Mouse (Mus musculus): ENCODE measurements at regions not wholly inside any gene's neighbourhood (a gene's known extent, or its start where the extent isn't known, plus 50 kb on each side); places are given as distances from the start of the nearest gene placed in this dataset.

DNA sequence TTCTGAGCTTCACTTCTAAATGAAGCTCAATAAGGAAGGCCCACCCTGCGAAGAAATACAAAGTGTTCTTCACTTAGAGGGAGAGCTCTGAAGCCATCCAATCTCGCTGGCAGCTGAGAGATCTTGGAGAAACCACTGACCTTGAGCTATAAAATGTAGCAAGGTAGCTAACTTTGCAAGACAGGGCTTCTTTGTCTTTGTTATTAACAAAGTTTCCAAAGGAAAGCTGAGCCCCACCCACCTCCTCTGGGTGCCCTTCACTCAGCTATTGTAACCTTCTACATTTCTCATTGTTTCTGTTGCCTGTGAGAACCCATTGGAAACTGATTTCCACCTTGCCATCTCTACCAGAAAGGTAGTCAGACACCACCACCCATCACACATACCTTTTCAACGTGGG is 57.2 kb upstream of the Usp9x start:
- H3K27me3 ChIP-seq = no peaks in the 10 kb centered on the region
- H3K4me3 ChIP-seq = no peak overlapping the region
- H3K4me2 ChIP-seq = no peak overlapping the region
- H3K9ac ChIP-seq = no peak overlapping the region
- no peak overlapping the region for H3K27ac ChIP-seq
- no peaks in the 10 kb centered on the region for H3K36me3 ChIP-seq (ENCODE audit: poor library complexity, severe bottlenecking)
- WGBS = 70% methylated on average over 3 of the region's 3 CpGs
- H3K9me3 ChIP-seq (replicated peaks) = no peaks in the 10 kb centered on the region
- no peak for ATAC-seq
- H3K4me1 ChIP-seq = no peaks in the 10 kb centered on the region

DNA sequence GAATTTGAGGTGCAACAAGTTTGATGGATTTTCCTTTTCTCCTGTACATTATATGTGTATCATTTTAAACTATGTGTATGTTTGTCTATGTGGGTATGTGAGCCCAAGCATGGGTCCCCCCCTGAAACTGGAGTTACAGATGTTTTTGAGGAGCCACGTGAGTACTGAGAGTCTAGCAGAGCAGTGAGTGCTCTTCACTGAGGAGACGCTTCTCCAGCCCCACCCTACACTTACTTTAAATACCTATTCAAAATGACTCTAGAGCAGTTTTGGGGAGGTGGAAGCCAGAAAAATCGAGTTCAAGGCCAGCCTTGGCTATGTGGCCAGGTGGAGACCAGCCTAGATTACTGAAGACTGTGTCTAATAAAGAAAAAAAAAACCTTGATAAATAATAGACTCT is 58.2 kb upstream of the Usp9x start:
- 81% methylated on average over 3 of the region's 3 CpGs for WGBS
- no peaks in the 10 kb centered on the region for H3K27me3 ChIP-seq
- H3K4me1 ChIP-seq = no peaks in the 10 kb centered on the region
- ATAC-seq = no peak
- H3K9ac ChIP-seq = no peak overlapping the region
- H3K4me3 ChIP-seq = no peak overlapping the region
- no peak overlapping the region for H3K27ac ChIP-seq
- H3K4me2 ChIP-seq = no peak overlapping the region
- H3K9me3 ChIP-seq (replicated peaks) = no peaks in the 10 kb centered on the region
- no peaks in the 10 kb centered on the region for H3K36me3 ChIP-seq (ENCODE audit: poor library complexity, severe bottlenecking)

- no peaks in the 10 kb centered on the region for H3K27me3 ChIP-seq
- no peak overlapping the region for H3K4me3 ChIP-seq
- 94% methylated on average over 7 of the region's 7 CpGs for WGBS
- H3K9ac ChIP-seq = no peak overlapping the region
- no peaks in the 10 kb centered on the region for H3K9me3 ChIP-seq (replicated peaks)
- no peak overlapping the region for H3K4me2 ChIP-seq
- H3K36me3 ChIP-seq (ENCODE audit: poor library complexity, severe bottlenecking) = no peaks in the 10 kb centered on the region
- ATAC-seq = no peak
- no peak overlapping the region for H3K27ac ChIP-seq
- H3K4me1 ChIP-seq = no peaks in the 10 kb centered on the region
Observed at GRCm38 (mm10) chrX:12990777-12991176, 80.5 kb upstream of the Usp9x start.

DNA sequence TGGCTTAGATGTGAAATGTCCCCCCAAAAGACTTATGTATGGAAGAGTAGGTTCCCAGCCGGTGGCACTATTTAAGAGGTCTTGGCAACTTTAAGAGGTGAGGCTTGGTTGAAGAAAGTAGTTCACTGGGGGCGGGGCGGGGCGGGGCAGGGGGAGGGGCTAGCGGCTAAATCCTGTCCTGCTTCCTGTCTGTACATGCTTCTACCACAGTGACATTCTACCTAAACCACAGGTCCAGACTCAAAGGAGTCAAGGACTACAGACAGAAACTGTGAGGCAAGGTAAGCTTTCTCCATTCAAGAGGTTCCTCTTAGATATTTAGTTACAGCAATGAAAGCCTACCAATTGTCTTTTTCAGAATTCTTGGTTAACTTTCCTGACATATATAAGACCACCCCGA is 93.6 kb upstream of the Usp9x start:
- Histone ChIP-seq H3K27me3 (no peaks in the 10 kb centered on the region), H3K4me3 (no peak overlapping the region)
- no peak for ATAC-seq

DNA sequence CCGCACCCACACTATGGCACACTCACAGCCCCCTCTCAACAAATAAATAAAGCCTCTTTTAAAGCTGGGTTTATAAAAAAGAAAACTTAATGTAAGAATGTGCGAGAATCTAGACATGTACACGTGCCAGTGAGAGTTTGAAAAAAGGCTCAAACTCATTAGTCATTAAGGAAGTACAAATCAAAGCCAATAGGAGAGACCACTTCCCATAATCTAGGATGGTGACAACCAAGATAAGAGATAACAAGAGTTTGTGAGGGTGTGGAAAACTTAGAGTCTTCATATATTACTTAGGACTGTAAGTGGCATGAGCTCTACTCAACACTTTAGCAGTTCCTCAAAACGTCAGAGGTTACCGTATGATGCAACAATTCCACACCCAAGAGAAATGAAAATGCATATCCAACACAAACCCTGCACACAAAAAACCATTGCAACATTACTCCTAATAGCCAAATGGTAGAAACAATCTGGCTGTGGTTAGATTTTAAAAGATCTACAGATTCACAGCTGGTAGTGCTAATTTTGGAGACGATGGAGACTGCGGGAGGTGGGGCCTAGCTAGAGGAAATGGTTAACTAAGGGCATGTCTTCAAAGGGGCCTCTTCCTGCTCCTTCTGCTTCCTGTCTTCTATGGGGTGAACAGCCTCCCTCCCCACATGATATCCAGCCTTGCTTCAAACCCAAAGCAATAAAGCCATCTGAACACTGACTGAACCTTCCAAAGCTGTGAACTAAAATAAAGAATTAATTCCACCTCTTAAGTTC is 102.1 kb upstream of the Usp9x start:
- H3K9me3 ChIP-seq (replicated peaks) = no peaks in the 10 kb centered on the region
- H3K9ac ChIP-seq = no peak overlapping the region
- no peak overlapping the region for H3K4me3 ChIP-seq
- H3K4me2 ChIP-seq = no peak overlapping the region
- 91% methylated on average over 7 of the region's 7 CpGs for WGBS
- H3K27ac ChIP-seq = no peak overlapping the region
- H3K27me3 ChIP-seq = no peaks in the 10 kb centered on the region
- H3K36me3 ChIP-seq (ENCODE audit: poor library complexity, severe bottlenecking) = no peaks in the 10 kb centered on the region
- no peak for ATAC-seq
- no peaks in the 10 kb centered on the region for H3K4me1 ChIP-seq

More for the DNA sequence above, 93.6 kb upstream of the Usp9x start:
- no peak overlapping the region for H3K4me2 ChIP-seq
- H3K9ac ChIP-seq = no peak overlapping the region
- H3K36me3 ChIP-seq (ENCODE audit: poor library complexity, severe bottlenecking) = no peaks in the 10 kb centered on the region
- 58% methylated on average over 6 of the region's 6 CpGs for WGBS
- no peak overlapping the region for H3K27ac ChIP-seq
- H3K4me1 ChIP-seq = no peaks in the 10 kb centered on the region
- no peaks in the 10 kb centered on the region for H3K9me3 ChIP-seq (replicated peaks)

DNA sequence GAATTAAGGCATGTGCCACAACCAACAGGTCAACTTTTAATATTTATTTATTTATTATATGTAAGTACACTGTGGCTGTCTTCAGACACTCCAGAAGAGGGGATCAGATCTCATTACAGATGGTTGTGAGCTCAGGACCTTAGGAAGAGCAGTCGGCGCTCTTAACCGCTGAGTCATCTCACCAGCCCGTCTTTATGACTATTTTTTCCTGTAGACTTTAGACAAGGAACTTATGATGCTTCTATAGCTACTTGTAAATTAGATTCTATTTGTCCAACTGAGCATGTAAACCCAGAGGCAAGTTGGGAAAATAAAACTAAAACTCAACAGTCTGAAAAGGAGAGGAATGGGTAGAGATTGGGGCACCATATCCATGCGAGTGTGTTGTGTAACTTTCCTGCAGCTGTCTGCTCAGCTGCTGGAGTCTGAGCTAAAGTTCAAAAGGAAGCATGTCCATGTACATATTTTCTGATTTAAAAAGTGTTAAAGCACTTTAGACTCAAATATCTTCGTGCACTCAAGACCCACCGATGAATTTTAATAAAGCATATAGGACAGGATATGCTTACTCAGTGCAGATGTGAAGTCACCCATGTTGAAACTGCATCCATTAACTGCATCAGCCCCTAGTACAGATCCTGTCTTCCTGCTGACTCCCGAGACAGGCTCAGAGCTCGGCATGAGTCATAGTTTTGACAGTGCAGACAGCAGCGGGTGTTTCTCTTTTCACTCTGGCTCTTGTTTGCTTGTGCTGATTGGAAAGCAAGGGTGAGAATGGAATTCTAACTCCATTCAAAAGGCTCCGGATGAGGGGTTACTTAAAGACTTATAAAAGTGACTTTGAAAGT is 111.6 kb upstream of the Usp9x start:
- Histone ChIP-seq H3K27ac (no peak overlapping the region), H3K27me3 (no peaks in the 10 kb centered on the region), H3K4me3 (no peak overlapping the region), H3K4me2 (no peak overlapping the region), H3K9me3 (replicated peaks) (no peaks in the 10 kb centered on the region), H3K9ac (no peak overlapping the region), H3K4me1 (no peaks in the 10 kb centered on the region), H3K36me3 (ENCODE audit: poor library complexity, severe bottlenecking) (no peaks in the 10 kb centered on the region)
- WGBS = 66% methylated on average over 11 of the region's 11 CpGs
- ATAC-seq = no peak

- no peaks in the 10 kb centered on the region for H3K27me3 ChIP-seq
- no peaks in the 10 kb centered on the region for H3K9me3 ChIP-seq (replicated peaks)
- no peak overlapping the region for H3K4me2 ChIP-seq
- no peak overlapping the region for H3K9ac ChIP-seq
- WGBS = 30% methylated on average over 2 of the region's 2 CpGs
- ATAC-seq = no peak
- no peaks in the 10 kb centered on the region for H3K36me3 ChIP-seq (ENCODE audit: poor library complexity, severe bottlenecking)
- H3K4me3 ChIP-seq = no peak overlapping the region
- H3K27ac ChIP-seq = no peak overlapping the region
- no peaks in the 10 kb centered on the region for H3K4me1 ChIP-seq
Observed at GRCm38 (mm10) chrX:12958873-12959272, 112.4 kb upstream of the Usp9x start.

GRCm38 (mm10) chrX:12950928-12951660 is 120.2 kb upstream of the Usp9x start:
- H3K4me3 ChIP-seq = no peak overlapping the region
- no peak overlapping the region for H3K27ac ChIP-seq
- H3K36me3 ChIP-seq (ENCODE audit: poor library complexity, severe bottlenecking) = no peaks in the 10 kb centered on the region
- no peaks in the 10 kb centered on the region for H3K9me3 ChIP-seq (replicated peaks)
- no peaks in the 10 kb centered on the region for H3K4me1 ChIP-seq
- ATAC-seq = no peak
- WGBS = 70% methylated on average over 5 of the region's 7 CpGs
- H3K4me2 ChIP-seq = no peak overlapping the region
- no peak overlapping the region for H3K9ac ChIP-seq
- H3K27me3 ChIP-seq = no peaks in the 10 kb centered on the region

GRCm38 (mm10) chrX:12942451-12942850 is 128.8 kb upstream of the Usp9x start:
- no peak for ATAC-seq
- H3K27me3 ChIP-seq = no peaks in the 10 kb centered on the region
- no peak overlapping the region for H3K27ac ChIP-seq
- no peak overlapping the region for H3K4me2 ChIP-seq
- no peak overlapping the region for H3K9ac ChIP-seq
- no peaks in the 10 kb centered on the region for H3K4me1 ChIP-seq
- no peaks in the 10 kb centered on the region for H3K9me3 ChIP-seq (replicated peaks)
- H3K4me3 ChIP-seq = no peak overlapping the region
- H3K36me3 ChIP-seq (ENCODE audit: poor library complexity, severe bottlenecking) = no peaks in the 10 kb centered on the region
- WGBS = 93% methylated on average over 5 of the region's 5 CpGs

DNA sequence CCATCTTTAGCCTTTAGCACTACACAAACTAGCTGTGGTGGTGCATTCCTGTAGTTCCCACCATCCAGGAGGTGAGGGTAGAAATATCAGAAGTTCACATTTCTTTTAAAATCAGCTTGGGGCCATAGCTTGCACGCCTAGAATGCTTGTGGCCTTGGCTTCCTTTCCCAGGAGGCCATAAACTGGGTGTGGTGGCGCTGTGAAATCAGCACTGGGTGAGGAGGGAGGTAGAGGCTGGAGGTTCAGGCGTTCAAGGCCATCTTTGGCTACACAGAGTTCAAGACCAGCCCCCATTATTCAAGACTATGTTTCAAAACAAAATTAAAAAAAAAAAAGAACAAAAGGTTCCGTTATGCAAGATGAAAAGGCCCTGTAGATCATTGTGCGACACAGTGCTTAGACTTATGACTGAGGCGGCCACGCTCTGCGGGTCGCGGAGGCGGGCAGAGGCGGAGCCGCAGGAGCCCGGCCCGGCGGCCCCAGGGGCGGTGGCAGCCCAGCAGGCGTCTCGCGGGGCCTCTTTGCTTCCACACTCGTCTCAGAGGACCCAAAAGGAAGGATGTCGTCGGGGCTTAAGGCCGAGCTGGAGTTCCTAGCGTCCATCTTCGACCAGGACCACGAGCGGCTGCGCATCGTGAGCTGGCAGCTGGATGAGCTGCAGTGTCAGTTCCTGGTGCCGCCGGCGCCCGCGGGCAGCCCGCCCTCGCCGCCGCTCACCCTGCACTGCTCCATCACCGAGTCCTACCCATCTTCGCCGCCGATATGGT is 134.7 kb upstream of the Usp9x start:
- H3K36me3 ChIP-seq (ENCODE audit: poor library complexity, severe bottlenecking) = no peaks in the 10 kb centered on the region
- peak overlapping the region; percentile 44 for H3K4me3 ChIP-seq
- no peaks in the 10 kb centered on the region for H3K4me1 ChIP-seq
- H3K9me3 ChIP-seq (replicated peaks) = no peaks in the 10 kb centered on the region
- ATAC-seq = peak; percentile 74; the same call in 1 of the 2 replicates
- H3K9ac ChIP-seq = peak overlapping the region; percentile 61
- no peaks in the 10 kb centered on the region for H3K27me3 ChIP-seq
- no peak overlapping the region for H3K27ac ChIP-seq
- H3K4me2 ChIP-seq = peak overlapping the region; percentile 63
- 12% methylated on average over 41 of the region's 43 CpGs for WGBS

- Histone ChIP-seq H3K4me1 (no peaks in the 10 kb centered on the region), H3K4me3 (no peak overlapping the region), H3K27ac (no peak overlapping the region), H3K4me2 (no peak overlapping the region), H3K27me3 (no peaks in the 10 kb centered on the region), H3K9ac (no peak overlapping the region), H3K9me3 (replicated peaks) (no peaks in the 10 kb centered on the region), H3K36me3 (ENCODE audit: poor library complexity, severe bottlenecking) (no peaks in the 10 kb centered on the region)
- WGBS = 94% methylated on average over 4 of the region's 4 CpGs
- no peak for ATAC-seq
Observed at GRCm38 (mm10) chrX:12933294-12933807, 137.9 kb upstream of the Usp9x start.
